Mouse (Mus musculus) heart, embryonic 15.5 days (tissue): ENCODE measurements at regions not wholly inside any gene's neighbourhood (a gene's known extent, or its start where the extent isn't known, plus 50 kb on each side); places are given as distances from the start of the nearest gene placed in this dataset.

Experiments used
- ATAC-seq: fragments of 200-750 bp; cut with Nextera tagmentation; replicated peaks from 2 replicates; pipeline ENCODE4 v1.8.0; 2017; ENCODE audit warnings: low read depth, moderate TSS enrichment; ENCODE audit not compliant: insufficient number of reproducible peaks, insufficient read depth, low FRiP score
- H3K27ac ChIP-seq: fragments of 300-500 bp; sonication (generic); 2 replicates; pipeline ENCODE4 v1.5.1; 2015; ENCODE audit warnings: mild to moderate bottlenecking, inconsistent platforms
- H3K27me3 ChIP-seq: fragments of 300-500 bp; sonication (generic); 2 replicates; pipeline ENCODE4 v1.6.1; 2015; ENCODE audit warnings: inconsistent platforms
- H3K36me3 ChIP-seq: fragments of 300-500 bp; sonication (generic); 2 replicates; pipeline ENCODE4 v1.6.1; 2015; ENCODE audit warnings: mild to moderate bottlenecking, inconsistent platforms
- H3K4me1 ChIP-seq: fragments of 300-500 bp; sonication (generic); replicated peaks from 2 replicates; pipeline ENCODE4 v1.6.1; 2015; ENCODE audit warnings: inconsistent platforms
- H3K4me2 ChIP-seq: fragments of 300-500 bp; sonication (generic); 2 replicates; pipeline ENCODE4 v1.6.1; 2015; ENCODE audit warnings: inconsistent platforms, mild to moderate bottlenecking, moderate library complexity
- H3K4me3 ChIP-seq: fragments of 300-500 bp; sonication (generic); 2 replicates; pipeline ENCODE4 v1.5.1; 2015; ENCODE audit warnings: mild to moderate bottlenecking, inconsistent platforms
- H3K9ac ChIP-seq: fragments of 300-500 bp; sonication (generic); 2 replicates; pipeline ENCODE4 v1.6.1; 2015; ENCODE audit warnings: mild to moderate bottlenecking, inconsistent platforms
- H3K9me3 ChIP-seq: fragments of 300-500 bp; sonication (generic); replicated peaks from 2 replicates; pipeline ENCODE4 v1.6.1; 2016; ENCODE audit warnings: inconsistent platforms
- WGBS: fragments of 180-500 bp; shearing (Covaris S2); methylation state at CpG from one replicate; pipeline ENCODE4 v1.1.7; 2015; ENCODE audit warnings: mixed read lengths; 5-methylcytosine and 5-hydroxymethylcytosine counted together

DNA sequence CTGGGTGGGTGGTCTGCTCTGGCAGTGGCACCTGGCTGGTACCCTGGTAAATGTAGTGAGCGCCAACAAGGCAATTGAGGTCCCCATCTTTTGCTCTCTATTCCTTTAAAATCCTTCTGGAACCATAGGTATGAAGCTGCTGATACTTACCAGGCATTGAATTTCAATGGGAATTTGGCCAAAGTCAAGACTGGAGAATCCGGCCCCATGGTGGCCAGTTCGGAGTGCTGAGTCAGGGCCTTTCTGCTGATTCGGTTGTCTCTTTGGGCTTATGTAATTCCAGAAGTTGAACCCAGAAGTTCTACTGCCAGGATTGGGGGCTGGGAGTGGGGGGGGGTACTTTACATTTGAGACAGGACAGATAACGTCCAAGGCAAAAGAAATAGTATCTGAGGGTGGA lies 79.0 kb upstream of the Ubl3 start:
- no peaks in the 10 kb centered on the region for H3K9me3 ChIP-seq
- no peak for ATAC-seq
- WGBS, result 81% methylated on average over 5 of the region's 5 CpGs

DNA sequence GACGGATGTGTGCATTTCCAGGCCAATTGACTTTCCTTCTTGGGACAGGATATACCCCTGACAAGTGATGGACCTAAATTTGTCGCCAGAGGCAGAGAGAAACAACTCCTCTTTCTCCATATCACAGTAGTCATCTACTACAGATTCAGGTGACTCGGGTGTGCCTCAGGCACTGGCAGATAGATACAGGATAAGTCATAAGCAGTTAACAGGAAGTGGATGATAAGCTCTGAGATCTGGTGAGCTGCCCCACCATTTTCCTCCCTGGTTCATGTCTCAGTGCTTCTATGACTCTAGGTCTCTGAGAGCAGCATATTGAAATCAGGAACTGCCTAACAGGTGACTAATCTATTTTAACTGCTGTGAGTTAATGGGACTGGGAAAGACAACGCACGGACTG lies 73.4 kb upstream of the Ubl3 start:
- no peak for ATAC-seq
- no peaks in the 10 kb centered on the region for H3K4me1 ChIP-seq
- H3K9me3 ChIP-seq, result no peaks in the 10 kb centered on the region
- H3K4me3 ChIP-seq, result no peak overlapping the region
- H3K27me3 ChIP-seq, result no peaks in the 10 kb centered on the region
- no peak overlapping the region for H3K4me2 ChIP-seq
- H3K9ac ChIP-seq, result no peak overlapping the region
- 78% methylated on average over 5 of the region's 5 CpGs for WGBS
- H3K27ac ChIP-seq, result no peak overlapping the region
- no peaks in the 10 kb centered on the region for H3K36me3 ChIP-seq

More for the DNA sequence above, 79.0 kb upstream of the Ubl3 start:
- H3K9ac ChIP-seq, result no peak overlapping the region
- H3K4me1 ChIP-seq, result peaks cover 32% of the 10 kb centered on the region
- H3K27me3 ChIP-seq, result no peaks in the 10 kb centered on the region
- no peak overlapping the region for H3K4me3 ChIP-seq
- H3K27ac ChIP-seq, result no peak overlapping the region
- H3K4me2 ChIP-seq, result no peak overlapping the region
- no peaks in the 10 kb centered on the region for H3K36me3 ChIP-seq

DNA sequence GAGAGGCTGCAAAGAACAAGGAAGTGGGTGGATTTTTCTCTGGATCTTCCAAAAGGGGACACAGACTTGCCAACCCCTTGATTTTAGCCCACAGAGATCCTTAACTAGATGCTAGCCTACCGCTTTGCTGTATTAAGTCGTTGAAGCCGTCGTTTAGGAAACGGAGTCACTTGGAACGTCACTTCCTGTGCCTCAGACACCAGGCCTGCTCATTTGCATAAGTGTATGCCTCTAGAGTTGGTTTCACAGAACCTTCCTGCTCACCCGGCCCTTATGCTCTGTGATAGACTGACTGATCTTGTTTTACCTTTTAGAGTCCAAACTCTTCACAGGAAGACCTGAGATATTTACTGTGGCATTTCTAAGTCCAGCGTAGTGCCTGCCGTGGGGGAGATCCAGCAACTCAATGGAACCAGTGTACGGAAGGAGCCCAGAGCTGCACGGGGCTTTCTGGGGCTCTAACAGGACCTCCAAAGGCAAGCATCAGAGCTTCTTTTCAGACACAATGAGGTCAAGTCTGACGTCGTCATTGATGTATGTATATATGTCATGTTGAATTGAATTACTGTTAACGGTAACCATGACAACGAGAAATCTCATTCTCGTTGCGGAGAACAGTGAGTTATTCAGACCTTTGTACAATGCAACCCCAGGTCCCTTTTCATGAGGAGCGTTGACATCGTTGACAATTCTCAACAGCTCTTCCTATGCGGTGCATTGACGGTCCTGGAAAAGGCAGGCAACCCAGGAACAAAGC lies 72.2 kb upstream of the Ubl3 start:
- Histone ChIP-seq H3K27ac (no peak overlapping the region), H3K4me3 (no peak overlapping the region), H3K4me2 (no peak overlapping the region), H3K27me3 (no peaks in the 10 kb centered on the region), H3K9me3 (no peaks in the 10 kb centered on the region), H3K4me1 (no peaks in the 10 kb centered on the region), H3K9ac (no peak overlapping the region), H3K36me3 (no peaks in the 10 kb centered on the region)
- no peak for ATAC-seq
- 76% methylated on average over 21 of the region's 21 CpGs for WGBS

DNA sequence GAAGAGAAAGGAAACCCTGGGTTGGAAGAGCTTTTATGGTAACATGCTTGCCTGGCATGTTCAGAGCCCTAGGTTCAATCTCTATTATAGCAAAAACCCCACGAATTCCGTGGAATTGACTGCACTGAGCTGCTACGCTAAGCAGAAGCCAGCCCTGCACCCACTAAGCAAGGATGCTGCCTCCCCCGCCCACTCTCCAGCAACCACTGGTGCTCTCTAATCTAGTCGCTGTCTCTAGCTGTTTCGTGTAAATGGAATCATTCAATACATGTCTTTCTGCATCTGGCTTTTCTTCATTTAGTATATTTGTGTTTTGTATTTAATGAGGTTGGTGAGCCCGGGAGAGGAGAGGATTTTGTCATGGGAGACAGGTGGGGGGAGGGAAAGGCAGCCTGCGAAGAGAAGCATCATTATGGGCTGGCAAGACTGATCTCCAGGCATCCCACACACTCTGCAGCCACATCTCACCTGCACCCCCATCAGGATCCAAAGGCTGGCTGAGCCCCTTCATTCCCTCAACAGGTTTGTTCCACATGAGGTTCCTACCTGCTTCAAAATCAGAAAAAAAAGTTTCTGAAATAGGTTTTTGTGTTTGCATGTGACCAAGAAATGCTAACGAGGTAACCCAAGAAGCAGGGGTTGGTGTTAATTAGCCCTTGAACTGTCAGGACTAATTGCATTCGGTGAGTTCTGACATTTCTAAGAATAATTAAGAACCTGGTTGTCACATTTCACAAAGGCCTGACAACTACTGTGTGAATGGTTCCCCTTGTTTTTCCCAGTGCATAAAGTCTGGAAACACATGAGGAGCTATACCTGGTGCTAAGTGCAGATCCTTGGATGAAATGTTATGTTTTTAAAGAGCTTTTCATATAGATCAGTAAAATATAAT lies 68.6 kb upstream of the Ubl3 start:
- ATAC-seq, result no peak
- peaks cover 1% of the 10 kb centered on the region for H3K4me1 ChIP-seq
- no peak overlapping the region for H3K27ac ChIP-seq
- H3K4me2 ChIP-seq, result no peak overlapping the region
- no peaks in the 10 kb centered on the region for H3K27me3 ChIP-seq
- H3K36me3 ChIP-seq, result no peaks in the 10 kb centered on the region
- H3K9ac ChIP-seq, result no peak overlapping the region
- no peaks in the 10 kb centered on the region for H3K9me3 ChIP-seq
- WGBS, result 50% methylated on average over 10 of the region's 10 CpGs
- H3K4me3 ChIP-seq, result no peak overlapping the region

DNA sequence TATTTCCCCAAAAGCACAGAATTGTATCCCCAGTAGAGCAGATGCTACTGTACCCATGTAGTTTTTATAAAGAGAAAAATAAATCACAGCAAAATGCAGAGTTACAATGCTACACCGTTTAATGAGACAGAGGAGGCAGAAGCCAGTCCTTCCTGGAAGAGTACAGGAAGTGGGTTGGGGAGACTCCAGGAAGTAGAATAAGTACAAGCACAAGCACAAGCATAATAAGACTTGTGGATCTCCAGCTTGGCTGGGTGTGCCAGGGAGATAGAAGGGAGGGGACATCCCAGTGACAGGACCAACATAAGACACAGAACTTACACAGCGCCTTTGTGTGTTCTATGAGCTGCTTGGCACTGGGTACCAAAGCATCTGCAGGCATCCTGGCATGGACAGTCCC lies 67.3 kb upstream of the Ubl3 start:
- Histone ChIP-seq H3K9ac (no peak overlapping the region), H3K36me3 (no peaks in the 10 kb centered on the region), H3K9me3 (no peaks in the 10 kb centered on the region), H3K4me3 (no peak overlapping the region), H3K4me1 (peaks cover 4% of the 10 kb centered on the region), H3K27me3 (no peaks in the 10 kb centered on the region), H3K4me2 (no peak overlapping the region), H3K27ac (no peak overlapping the region)
- WGBS, result 77% methylated on average over 2 of the region's 2 CpGs
- ATAC-seq, result no peak

DNA sequence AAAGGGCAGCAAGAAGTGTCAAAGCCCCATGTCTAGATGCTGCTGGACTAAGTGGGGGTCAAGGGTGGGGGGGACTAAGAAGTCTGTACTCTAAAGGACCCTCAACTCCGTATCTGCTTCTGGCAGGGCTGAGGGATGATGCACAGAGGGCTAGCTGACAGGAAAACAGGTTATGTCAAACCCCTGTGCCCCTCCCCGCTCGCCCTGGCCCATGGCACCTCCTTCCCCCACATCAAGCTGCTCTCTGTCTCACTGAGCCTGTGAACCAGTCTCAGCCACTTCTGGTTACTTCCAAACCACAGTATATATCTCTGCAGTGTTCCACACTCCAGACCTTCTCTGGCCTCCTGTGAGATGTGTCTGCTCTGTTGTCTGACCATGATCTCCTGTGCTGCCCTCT lies 63.8 kb upstream of the Ubl3 start:
- Histone ChIP-seq H3K4me1 (peaks cover 4% of the 10 kb centered on the region), H3K9ac (no peak overlapping the region), H3K27ac (no peak overlapping the region), H3K4me2 (no peak overlapping the region), H3K36me3 (no peaks in the 10 kb centered on the region), H3K4me3 (no peak overlapping the region), H3K27me3 (no peaks in the 10 kb centered on the region), H3K9me3 (no peaks in the 10 kb centered on the region)
- 72% methylated on average over 3 of the region's 3 CpGs for WGBS
- ATAC-seq, result no peak

DNA sequence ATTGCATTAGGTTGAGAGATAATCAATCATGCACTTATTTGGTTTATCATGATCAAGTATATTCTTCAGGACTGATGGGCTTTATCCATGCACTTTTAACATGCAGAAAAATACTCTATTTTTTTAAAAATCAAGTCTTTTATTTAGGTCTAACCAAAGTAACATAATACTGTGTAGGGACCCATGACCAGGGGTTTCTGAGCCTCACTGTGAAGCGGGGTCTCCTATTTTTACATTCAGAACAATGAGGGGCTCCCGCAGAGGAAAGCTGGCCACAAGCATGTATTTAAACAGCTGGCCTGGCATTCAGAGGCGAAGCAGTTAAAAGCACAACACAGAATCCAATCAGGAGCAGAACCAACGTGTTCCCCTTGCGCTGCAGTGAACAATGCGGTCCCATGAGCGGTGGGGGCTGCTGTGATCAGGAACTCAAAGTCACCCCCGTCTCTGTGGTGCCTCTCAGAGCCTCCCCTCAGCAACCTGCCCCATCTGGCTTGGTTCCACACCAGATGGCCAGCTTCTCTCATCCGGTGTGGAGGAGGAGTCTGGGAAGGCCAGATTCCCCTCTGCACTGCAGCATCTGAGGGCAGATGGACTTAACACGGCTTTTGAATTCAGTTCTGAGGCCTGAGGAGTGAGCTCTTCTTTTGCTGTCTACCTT lies 63.2 kb upstream of the Ubl3 start:
- Histone ChIP-seq H3K9ac (no peak overlapping the region), H3K9me3 (no peaks in the 10 kb centered on the region), H3K27me3 (no peaks in the 10 kb centered on the region), H3K36me3 (no peaks in the 10 kb centered on the region), H3K4me1 (peaks cover 4% of the 10 kb centered on the region), H3K4me3 (no peak overlapping the region), H3K27ac (no peak overlapping the region), H3K4me2 (no peak overlapping the region)
- WGBS, result 52% methylated on average over 10 of the region's 10 CpGs
- ATAC-seq, result no peak

DNA sequence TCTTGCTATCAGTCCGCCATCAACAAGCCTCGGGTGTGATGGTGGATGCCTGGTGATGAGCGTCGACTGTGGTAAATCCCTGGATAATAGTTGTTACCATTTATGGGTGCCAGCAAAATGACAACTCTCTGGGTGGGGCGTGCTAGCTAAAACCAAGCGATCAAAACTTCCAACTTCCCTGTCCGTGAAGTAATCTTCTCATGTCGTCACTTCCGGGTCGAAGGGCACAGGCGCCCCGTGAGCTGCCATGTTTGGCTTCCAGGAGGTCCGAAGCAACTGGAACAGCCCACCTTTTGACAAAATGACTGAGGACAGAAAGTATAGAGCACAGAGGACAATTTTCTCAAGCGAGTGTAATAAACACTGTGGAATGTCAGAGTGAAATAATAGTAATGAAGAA lies 62.5 kb upstream of the Ubl3 start:
- H3K27ac ChIP-seq, result no peak overlapping the region
- ATAC-seq, result no peak; the same call in 1 of the 2 replicates
- H3K36me3 ChIP-seq, result no peaks in the 10 kb centered on the region
- no peaks in the 10 kb centered on the region for H3K27me3 ChIP-seq
- H3K4me1 ChIP-seq, result peaks cover 4% of the 10 kb centered on the region
- no peaks in the 10 kb centered on the region for H3K9me3 ChIP-seq
- H3K9ac ChIP-seq, result no peak overlapping the region
- 82% methylated on average over 14 of the region's 14 CpGs for WGBS
- H3K4me3 ChIP-seq, result no peak overlapping the region
- H3K4me2 ChIP-seq, result no peak overlapping the region

DNA sequence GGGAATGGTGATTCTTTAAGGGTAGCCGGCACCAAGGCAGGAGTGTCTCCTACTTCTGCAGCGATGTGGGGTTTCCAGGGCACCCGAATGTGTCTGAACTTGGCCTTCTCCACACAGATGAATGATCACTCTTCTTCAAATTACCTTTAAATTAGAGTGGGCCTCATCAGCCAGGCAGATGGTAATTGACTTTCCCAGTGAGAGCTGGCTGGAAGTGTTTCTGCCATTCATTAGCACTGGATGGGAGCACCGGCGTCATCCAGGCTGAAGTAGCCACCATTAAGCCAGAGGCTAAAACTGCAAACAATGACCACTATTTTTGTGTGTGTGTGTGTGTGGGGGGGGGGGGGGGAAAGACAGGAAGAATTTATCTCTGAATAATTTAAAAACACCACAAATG lies 58.7 kb upstream of the Ubl3 start:
- Histone ChIP-seq H3K27me3 (no peaks in the 10 kb centered on the region), H3K9ac (no peak overlapping the region), H3K4me3 (no peak overlapping the region), H3K27ac (no peak overlapping the region), H3K9me3 (no peaks in the 10 kb centered on the region), H3K4me2 (no peak overlapping the region), H3K4me1 (peaks cover 19% of the 10 kb centered on the region), H3K36me3 (no peaks in the 10 kb centered on the region)
- no peak for ATAC-seq
- WGBS, result 76% methylated on average over 5 of the region's 5 CpGs

DNA sequence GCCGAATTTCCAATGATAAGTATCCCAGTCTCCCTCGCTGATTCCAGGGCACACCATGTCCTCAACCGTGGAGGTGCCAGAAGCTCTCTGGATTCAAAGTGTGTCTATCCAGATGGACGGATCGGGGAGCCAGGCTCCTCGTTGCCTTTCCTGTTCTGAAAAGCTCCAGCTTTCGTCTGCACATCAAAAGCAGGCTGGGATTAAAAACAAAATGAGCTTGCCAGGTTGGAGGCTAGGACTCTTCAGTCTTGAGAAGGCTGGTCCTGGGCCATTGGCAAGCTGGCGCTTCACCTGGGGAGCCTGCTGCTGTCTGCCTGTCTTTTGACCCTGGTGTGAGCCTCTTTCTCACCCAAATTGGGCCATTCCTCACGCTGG lies 56.9 kb upstream of the Ubl3 start:
- H3K9ac ChIP-seq, result no peak overlapping the region
- H3K4me3 ChIP-seq, result no peak overlapping the region
- ATAC-seq, result no peak
- H3K27me3 ChIP-seq, result no peaks in the 10 kb centered on the region
- H3K4me2 ChIP-seq, result no peak overlapping the region
- H3K27ac ChIP-seq, result no peak overlapping the region
- no peaks in the 10 kb centered on the region for H3K36me3 ChIP-seq
- H3K9me3 ChIP-seq, result no peaks in the 10 kb centered on the region
- WGBS, result 71% methylated on average over 9 of the region's 9 CpGs
- peaks cover 15% of the 10 kb centered on the region for H3K4me1 ChIP-seq

DNA sequence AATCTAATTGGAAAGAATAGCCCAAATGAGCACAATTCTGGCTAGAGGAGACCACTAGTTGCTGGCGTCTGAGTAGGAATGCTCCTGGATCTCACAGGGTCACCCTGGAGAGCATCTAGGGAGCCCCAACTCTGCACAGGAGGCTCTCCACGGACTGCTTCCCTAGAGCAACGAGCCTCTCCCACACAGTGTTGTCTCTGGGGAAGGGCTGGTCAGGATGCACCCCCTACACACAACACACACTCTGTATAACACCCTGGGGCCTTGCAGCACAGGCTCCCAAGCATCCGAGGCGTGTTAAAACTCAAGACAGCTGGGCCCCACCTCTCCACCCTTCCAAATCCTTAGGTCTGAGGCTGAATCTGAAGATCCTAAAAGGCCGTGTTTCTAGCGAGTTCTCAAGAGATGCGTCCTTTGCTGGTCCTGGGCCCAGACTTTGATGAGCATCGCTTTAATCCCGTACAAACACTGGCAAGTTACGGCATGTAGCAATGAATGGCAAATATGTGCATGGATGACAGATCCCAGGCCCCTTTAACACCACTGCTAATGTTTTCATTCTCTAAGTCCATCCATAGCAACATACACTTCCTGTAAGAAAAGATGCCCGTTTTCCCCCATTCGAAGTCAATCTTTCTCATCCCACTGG lies 56.4 kb upstream of the Ubl3 start:
- Histone ChIP-seq H3K36me3 (no peaks in the 10 kb centered on the region), H3K27ac (0 out of 2 replicates have a peak overlapping the region, but pooled peaks have one; percentile 20), H3K9me3 (no peaks in the 10 kb centered on the region), H3K4me1 (peaks cover 15% of the 10 kb centered on the region), H3K4me2 (no peak overlapping the region; the same call in 1 of the 2 replicates), H3K4me3 (no peak overlapping the region), H3K27me3 (no peaks in the 10 kb centered on the region), H3K9ac (no peak overlapping the region)
- ATAC-seq, result no peak
- 64% methylated on average over 13 of the region's 13 CpGs for WGBS
